Mouse (Mus musculus) ES-E14 (cell line): ENCODE results near the gene Gja8.

Source experiments
- HCFC1 ChIP-seq: IDR thresholded peaks from 2 replicates; pipeline ENCODE4 v1.6.1; 2012; ENCODE audit warnings: low read length, inconsistent platforms, borderline replicate concordance; ENCODE audit not compliant: insufficient read depth
- ZC3H11A ChIP-seq: IDR thresholded peaks from 2 replicates; pipeline ENCODE4 v1.6.1; 2012; ENCODE audit warnings: low read depth, mild to moderate bottlenecking, inconsistent platforms, low read length, borderline replicate concordance
- ZNF384 ChIP-seq: IDR thresholded peaks from 2 replicates; pipeline ENCODE4 v1.6.1; 2012; ENCODE audit warnings: low read depth, low read length, inconsistent platforms

DNA sequence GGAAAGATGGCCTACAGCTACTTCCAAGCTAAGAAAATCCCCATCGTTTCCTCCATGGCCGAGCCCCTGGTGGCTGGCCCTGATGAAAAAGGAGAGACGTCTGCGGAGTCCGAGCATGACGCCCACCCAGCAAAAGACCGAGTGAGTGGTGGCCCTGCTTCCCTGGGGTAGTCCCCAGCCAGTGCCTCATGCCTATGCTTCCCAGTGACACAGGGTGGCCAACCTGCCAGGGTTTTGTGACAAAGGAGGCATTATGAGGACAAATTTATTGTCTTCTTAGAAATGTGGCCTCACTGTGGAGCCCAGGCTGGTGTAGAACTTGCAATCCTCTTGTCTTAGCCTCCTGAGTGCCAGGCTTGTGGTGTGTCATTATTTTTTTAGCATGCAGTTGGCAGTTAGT, 56.7 kb downstream of the Gja8 start:
- no peak for TF ChIP-seq ZNF384
- no peak for TF ChIP-seq HCFC1
- TF ChIP-seq ZC3H11A: no peak
